In the genomic region with DNA sequence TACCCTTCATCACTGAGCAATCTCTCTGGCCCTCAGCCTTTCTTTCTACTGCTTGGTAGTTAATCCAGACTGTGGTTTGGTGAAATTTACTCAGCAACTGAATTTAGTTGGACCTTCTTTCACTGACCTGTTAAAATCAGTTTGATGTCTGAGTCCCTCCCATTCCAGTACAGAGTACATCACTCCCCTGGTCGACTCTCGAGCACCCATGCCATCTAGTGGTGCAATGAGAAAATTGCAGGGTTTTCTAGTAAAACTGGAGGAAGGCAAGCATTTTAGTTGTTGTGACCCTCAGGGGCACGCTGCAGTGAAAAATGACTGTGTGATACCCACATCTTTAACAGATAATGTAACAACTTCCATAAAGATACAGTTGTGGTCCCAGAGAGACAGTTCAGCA, we compare ENCODE assay signal across 9 mouse cellular contexts. TPM values are rescaled to one million over a fixed set of nuclear protein-coding genes. Genes with fewer than 3 reads are reported as not detected.
A peak's percentile ranks its signal among the peaks of the same experiment; 100 is the strongest.
DNase-seq lines count a peak whose midpoint lies in the region; ATAC-seq and TF ChIP-seq lines count a peak whose summit lies in the region.
"Had no signal": no experiment of that assay in that cellular context is flagged by ENCODE, and none has a peak within 500 bp of the region (broad histone marks: within the 10 kb centered on the region; RNA-seq: fewer than 3 reads in every experiment).

No protein-coding gene starts in this region.

- DNase-seq in left cerebral cortex, adult 2 months (ENCODE audit: extremely low spot score in 1 of 2, low spot score in 2 of 2) = peak; percentile 46 to 61
- no peak for DNase-seq in left cerebral cortex, adult 8-10 months (ENCODE audit: low spot score in 2 of 2)
- DNase-seq in adrenal gland, postnatal 10 days = peak; percentile 59
- DNase-seq in limb, embryonic 10.5 days (ENCODE audit: low spot score) = peak; percentile 56
- DNase-seq in midbrain, embryonic 14.5 days = peak; percentile 86
- DNase-seq in thymus, postnatal 36 days = peak; percentile 21 to 24

- H3K4me3 ChIP-seq in left cerebral cortex, adult 2 months = no peak overlapping the region
- H3K4me3 ChIP-seq in embryonic facial prominence, embryonic 13.5 days = no peak overlapping the region
- no peak overlapping the region for H3K4me3 ChIP-seq in hindbrain, embryonic 12.5 days
- H3K4me3 ChIP-seq in limb, embryonic 10.5 days = no peak overlapping the region
- no peak overlapping the region for H3K4me3 ChIP-seq in midbrain, embryonic 14.5 days (replicated peaks; ENCODE audit: low read depth, low read length)
- H3K4me3 ChIP-seq: megakaryocyte, embryonic 14.5 days had no signal

- no peak overlapping the region for H3K4me2 ChIP-seq in embryonic facial prominence, embryonic 13.5 days
- no peak overlapping the region for H3K4me2 ChIP-seq in hindbrain, embryonic 12.5 days (replicated peaks)
- H3K4me2 ChIP-seq in midbrain, embryonic 14.5 days (ENCODE audit: low read length) = no peak overlapping the region

- 13% methylated on average over 3 of the region's 3 CpGs for WGBS in embryonic facial prominence, embryonic 13.5 days
- WGBS in hindbrain, embryonic 12.5 days = 17% methylated on average over 3 of the region's 3 CpGs
- WGBS in limb, embryonic 10.5 days = 21% methylated on average over 3 of the region's 3 CpGs
- WGBS in midbrain, embryonic 14.5 days = 18% methylated on average over 3 of the region's 3 CpGs

- no peak overlapping the region for H3K27ac ChIP-seq in left cerebral cortex, adult 2 months
- no peak overlapping the region for H3K27ac ChIP-seq in embryonic facial prominence, embryonic 13.5 days
- no peak overlapping the region for H3K27ac ChIP-seq in hindbrain, embryonic 12.5 days
- H3K27ac ChIP-seq in limb, embryonic 10.5 days = 0 out of 2 replicates have a peak overlapping the region, but pooled peaks have one; percentile 6
- no peak overlapping the region for H3K27ac ChIP-seq in midbrain, embryonic 14.5 days (replicated peaks; ENCODE audit: low read depth, low read length)

- no peaks in the 10 kb centered on the region for H3K9me3 ChIP-seq in embryonic facial prominence, embryonic 13.5 days
- no peaks in the 10 kb centered on the region for H3K9me3 ChIP-seq in hindbrain, embryonic 12.5 days (replicated peaks)
- H3K9me3 ChIP-seq in limb, embryonic 10.5 days (replicated peaks) = no peaks in the 10 kb centered on the region
- H3K9me3 ChIP-seq in midbrain, embryonic 14.5 days (ENCODE audit: control insufficient read depth, low read length) = no peaks in the 10 kb centered on the region
- H3K9me3 ChIP-seq: megakaryocyte, embryonic 14.5 days had no signal

- no peaks in the 10 kb centered on the region for H3K27me3 ChIP-seq in embryonic facial prominence, embryonic 13.5 days
- no peaks in the 10 kb centered on the region for H3K27me3 ChIP-seq in hindbrain, embryonic 12.5 days
- H3K27me3 ChIP-seq in limb, embryonic 10.5 days (ENCODE audit: low read depth, poor library complexity, severe bottlenecking) = no peaks in the 10 kb centered on the region
- no peaks in the 10 kb centered on the region for H3K27me3 ChIP-seq in midbrain, embryonic 14.5 days (ENCODE audit: control insufficient read depth, insufficient read depth, low read length)

- no peaks in the 10 kb centered on the region for H3K36me3 ChIP-seq in embryonic facial prominence, embryonic 13.5 days
- H3K36me3 ChIP-seq in hindbrain, embryonic 12.5 days = no peaks in the 10 kb centered on the region
- H3K36me3 ChIP-seq in limb, embryonic 10.5 days = peaks cover 39% of the 10 kb centered on the region
- H3K36me3 ChIP-seq in midbrain, embryonic 14.5 days (ENCODE audit: control insufficient read depth, insufficient read depth, low read length) = no peaks in the 10 kb centered on the region

- intact Hi-C loops in left cerebral cortex, adult 2 months (cut with DNase I) = loop anchor here (1.0 to 5.0 kb wide), 2 partner anchors 77 to 118 kb away; partner anchors contain the start of gene Prtg

- H3K9ac ChIP-seq in embryonic facial prominence, embryonic 13.5 days = no peak overlapping the region
- H3K9ac ChIP-seq in hindbrain, embryonic 12.5 days = no peak overlapping the region
- no peak overlapping the region for H3K9ac ChIP-seq in midbrain, embryonic 14.5 days (replicated peaks; ENCODE audit: low read length)

- TF ChIP-seq CTCF in left cerebral cortex, adult 2 months (IDR thresholded peaks at IDR 0.05) = peak; percentile 93

- 0 out of 2 replicates have a peak, but pooled peaks have one; percentile 59 for ATAC-seq in embryonic facial prominence, embryonic 13.5 days (ENCODE audit: insufficient number of reproducible peaks, insufficient read depth, low FRiP score, low TSS enrichment, low read depth)
- peak; percentile 60; the same call in 1 of the 2 replicates for ATAC-seq in hindbrain, embryonic 12.5 days (ENCODE audit: low FRiP score)
- ATAC-seq in midbrain, embryonic 14.5 days (ENCODE audit: low FRiP score, low TSS enrichment) = peak; percentile 66; the same call in 1 of the 2 replicates

- peaks cover 35% of the 10 kb centered on the region for H3K4me1 ChIP-seq in embryonic facial prominence, embryonic 13.5 days
- peaks cover 27% of the 10 kb centered on the region for H3K4me1 ChIP-seq in hindbrain, embryonic 12.5 days
- H3K4me1 ChIP-seq in limb, embryonic 10.5 days = peaks cover 47% of the 10 kb centered on the region
- peaks cover 15% of the 10 kb centered on the region for H3K4me1 ChIP-seq in midbrain, embryonic 14.5 days (ENCODE audit: control insufficient read depth, insufficient read depth, low read length)

RNA-seq across cellular contexts. Expression of gene Pygo1, which starts 41.5 kb away (rescaled TPM):
- 10 to 100 TPM; 18.6 to 19.5 TPM for total RNA-seq in left cerebral cortex, adult 2 months (2021)
- 10 to 100 TPM; 16.5 to 19.2 (median 17.9) TPM for total RNA-seq in left cerebral cortex, adult 8-10 months (2022)
- total RNA-seq in adrenal gland, postnatal 10 days (2021) = 1 to 10 TPM; 3.5 to 5.0 TPM
- 10.6 and 10.8 TPM in 2 replicates for polyA plus RNA-seq in embryonic facial prominence, embryonic 13.5 days (2015; fragmentation: Nextera tagmentation; extraction: Ambion mirVana)
- 14.2 and 15.0 TPM in 2 replicates for polyA plus RNA-seq in hindbrain, embryonic 12.5 days (2016; fragmentation: Nextera tagmentation; extraction: Ambion mirVana)
- polyA plus RNA-seq in limb, embryonic 10.5 days (2016; fragmentation: Nextera tagmentation; extraction: Ambion mirVana) = 5.5 and 7.5 TPM in 2 replicates
- 15.5 and 16.3 TPM in 2 replicates for polyA plus RNA-seq in midbrain, embryonic 14.5 days (2014; fragmentation: Nextera tagmentation; extraction: Ambion mirVana)

Comparison
In these comparisons a context has a peak if more than half of its experiments do, and no peak if none do; other contexts are left out.
1. DNase-seq: peak in left cerebral cortex, adult 2 months (2 of 2), adrenal gland, postnatal 10 days (single experiment), limb, embryonic 10.5 days (single experiment), midbrain, embryonic 14.5 days (single experiment) and thymus, postnatal 36 days (2 of 2); none in left cerebral cortex, adult 8-10 months (0 of 2).
2. Peak in every context shown above with its lines, with median percentiles within 50 percentile points of each other: ATAC-seq.